Mouse (Mus musculus): ENCODE measurements around the gene Extl1. TPM values are rescaled to one million over a fixed set of nuclear protein-coding genes. Genes with fewer than 3 reads are reported as not detected.

The Extl1 gene
- polyA plus RNA-seq, 1 experiment from 2014 or later: 0.64 TPM

DNA sequence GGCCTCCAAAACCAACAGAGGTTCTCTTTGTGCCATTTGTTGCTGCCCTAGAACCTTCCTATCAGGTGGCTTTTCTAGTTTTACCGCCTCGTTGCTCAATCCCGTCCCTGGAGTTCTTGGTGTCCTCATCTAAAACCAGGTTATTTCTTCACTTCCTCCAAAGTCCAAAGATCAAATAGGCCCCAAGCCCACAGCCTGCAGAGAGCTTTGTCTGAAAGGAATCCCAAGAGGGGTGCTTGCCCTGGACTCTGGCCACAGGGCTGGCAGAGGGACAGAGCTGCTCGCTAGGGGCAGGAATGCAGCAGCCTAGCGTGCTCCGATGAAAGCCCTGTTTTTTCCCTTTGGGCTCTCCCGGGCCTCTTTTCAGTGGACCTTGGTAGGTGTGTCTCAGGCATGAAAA lies 13.5 kb upstream of the Extl1 start:
- Histone ChIP-seq H3K4me1 (ENCODE audit: control insufficient read depth, insufficient read depth, low read length) (peaks cover 17% of the 10 kb centered on the region), H3K36me3 (ENCODE audit: control insufficient read depth, insufficient read depth, low read length) (no peaks in the 10 kb centered on the region), H3K27ac (ENCODE audit: low read length) (peak overlapping the region; percentile 41; the same call in 1 of the 2 replicates), H3K4me3 (ENCODE audit: low read depth, low read length) (peak overlapping the region; percentile 56; the same call in 1 of the 2 replicates), H3K4me2 (replicated peaks; ENCODE audit: low read depth, low read length) (peak overlapping the region; percentile 86), H3K27me3 (ENCODE audit: control insufficient read depth, insufficient read depth, low read length) (no peaks in the 10 kb centered on the region), H3K9me3 (ENCODE audit: control insufficient read depth, low read depth, low read length) (no peaks in the 10 kb centered on the region), H3K9ac (replicated peaks; ENCODE audit: low read depth, low read length) (no peak overlapping the region)
- no peak for ATAC-seq (ENCODE audit: insufficient number of reproducible peaks, insufficient read depth, low FRiP score, low read depth)
- WGBS: 28% methylated on average over 7 of the region's 7 CpGs

GRCm38 (mm10) chr4:134395977-134396825 lies 12.6 kb upstream of the Extl1 start, which contains the start of gene Pafah2:
TSS of gene Pafah2 (plus strand) at chr4:134396320.
- WGBS: under 1% methylated on average over 31 of the region's 31 CpGs
- peaks cover 13% of the 10 kb centered on the region; the same call in 1 of the 2 replicates for H3K4me1 ChIP-seq (ENCODE audit: control insufficient read depth, insufficient read depth, low read length)
- peak within 1 kb of the TSS; percentile 52; the same call in 1 of the 2 replicates for H3K9ac ChIP-seq (replicated peaks; ENCODE audit: low read depth, low read length)
- no peaks in the 10 kb centered on the region for H3K36me3 ChIP-seq (ENCODE audit: control insufficient read depth, insufficient read depth, low read length)
- H3K9me3 ChIP-seq (ENCODE audit: control insufficient read depth, low read depth, low read length): no peaks in the 10 kb centered on the region
- H3K27me3 ChIP-seq (ENCODE audit: control insufficient read depth, insufficient read depth, low read length): no peaks in the 10 kb centered on the region
- H3K4me2 ChIP-seq (replicated peaks; ENCODE audit: low read depth, low read length): peak within 1 kb of the TSS; percentile 86
- H3K27ac ChIP-seq (ENCODE audit: low read length): peak within 1 kb of the TSS; percentile 78
- peak within 1 kb of the TSS; percentile 56 for H3K4me3 ChIP-seq (ENCODE audit: low read depth, low read length)
- ATAC-seq (ENCODE audit: insufficient number of reproducible peaks, insufficient read depth, low FRiP score, low read depth): peak; percentile 97

GRCm38 (mm10) chr4:134395142-134395541 lies 11.5 kb upstream of the Extl1 start:
- Histone ChIP-seq H3K4me1 (ENCODE audit: control insufficient read depth, insufficient read depth, low read length) (0 out of 2 replicates have a peak, but pooled peaks cover 6% of the 10 kb centered on the region), H3K27me3 (ENCODE audit: control insufficient read depth, insufficient read depth, low read length) (no peaks in the 10 kb centered on the region), H3K4me3 (ENCODE audit: low read depth, low read length) (no peak overlapping the region), H3K36me3 (ENCODE audit: control insufficient read depth, insufficient read depth, low read length) (no peaks in the 10 kb centered on the region), H3K9ac (replicated peaks; ENCODE audit: low read depth, low read length) (no peak overlapping the region), H3K27ac (ENCODE audit: low read length) (no peak overlapping the region), H3K4me2 (replicated peaks; ENCODE audit: low read depth, low read length) (no peak overlapping the region), H3K9me3 (ENCODE audit: control insufficient read depth, low read depth, low read length) (no peaks in the 10 kb centered on the region)
- no peak for ATAC-seq (ENCODE audit: insufficient number of reproducible peaks, insufficient read depth, low FRiP score, low read depth)
- 93% methylated on average over 7 of the region's 7 CpGs for WGBS

DNA sequence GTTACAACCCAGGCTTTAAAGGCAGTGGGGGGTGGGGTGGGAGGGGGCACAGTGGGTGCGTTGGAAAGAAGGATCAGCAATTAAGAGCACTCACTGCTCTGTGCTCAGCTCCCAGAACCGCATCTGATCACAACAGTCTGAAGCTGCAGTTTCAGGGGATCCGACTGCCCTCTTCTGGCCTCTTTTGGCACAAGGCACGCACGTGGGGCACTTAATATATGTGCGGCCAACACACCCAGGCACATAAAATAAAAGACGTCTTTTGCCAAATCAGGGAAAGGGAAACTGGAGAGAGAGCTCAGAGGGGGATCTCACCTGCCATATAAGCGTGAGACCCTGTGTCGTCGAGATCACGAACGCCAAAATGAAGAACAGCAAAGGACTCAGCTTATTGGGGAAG lies 9.4 kb upstream of the Extl1 start:
- Histone ChIP-seq H3K36me3 (ENCODE audit: control insufficient read depth, insufficient read depth, low read length) (no peaks in the 10 kb centered on the region), H3K27me3 (ENCODE audit: control insufficient read depth, insufficient read depth, low read length) (no peaks in the 10 kb centered on the region), H3K9me3 (ENCODE audit: control insufficient read depth, low read depth, low read length) (no peaks in the 10 kb centered on the region), H3K27ac (ENCODE audit: low read length) (no peak overlapping the region), H3K4me3 (ENCODE audit: low read depth, low read length) (no peak overlapping the region), H3K9ac (replicated peaks; ENCODE audit: low read depth, low read length) (no peak overlapping the region), H3K4me2 (replicated peaks; ENCODE audit: low read depth, low read length) (no peak overlapping the region), H3K4me1 (ENCODE audit: control insufficient read depth, insufficient read depth, low read length) (0 out of 2 replicates have a peak, but pooled peaks cover 6% of the 10 kb centered on the region)
- ATAC-seq (ENCODE audit: insufficient number of reproducible peaks, insufficient read depth, low FRiP score, low read depth): no peak
- 20% methylated on average over 12 of the region's 12 CpGs for WGBS

GRCm38 (mm10) chr4:134392595-134392994 lies 8.9 kb upstream of the Extl1 start:
- Histone ChIP-seq H3K4me2 (replicated peaks; ENCODE audit: low read depth, low read length) (no peak overlapping the region), H3K27me3 (ENCODE audit: control insufficient read depth, insufficient read depth, low read length) (no peaks in the 10 kb centered on the region), H3K4me3 (ENCODE audit: low read depth, low read length) (no peak overlapping the region), H3K36me3 (ENCODE audit: control insufficient read depth, insufficient read depth, low read length) (no peaks in the 10 kb centered on the region), H3K27ac (ENCODE audit: low read length) (no peak overlapping the region), H3K9me3 (ENCODE audit: control insufficient read depth, low read depth, low read length) (no peaks in the 10 kb centered on the region), H3K9ac (replicated peaks; ENCODE audit: low read depth, low read length) (no peak overlapping the region), H3K4me1 (ENCODE audit: control insufficient read depth, insufficient read depth, low read length) (0 out of 2 replicates have a peak, but pooled peaks cover 6% of the 10 kb centered on the region)
- no peak for ATAC-seq (ENCODE audit: insufficient number of reproducible peaks, insufficient read depth, low FRiP score, low read depth)
- 14% methylated on average over 8 of the region's 8 CpGs for WGBS

DNA sequence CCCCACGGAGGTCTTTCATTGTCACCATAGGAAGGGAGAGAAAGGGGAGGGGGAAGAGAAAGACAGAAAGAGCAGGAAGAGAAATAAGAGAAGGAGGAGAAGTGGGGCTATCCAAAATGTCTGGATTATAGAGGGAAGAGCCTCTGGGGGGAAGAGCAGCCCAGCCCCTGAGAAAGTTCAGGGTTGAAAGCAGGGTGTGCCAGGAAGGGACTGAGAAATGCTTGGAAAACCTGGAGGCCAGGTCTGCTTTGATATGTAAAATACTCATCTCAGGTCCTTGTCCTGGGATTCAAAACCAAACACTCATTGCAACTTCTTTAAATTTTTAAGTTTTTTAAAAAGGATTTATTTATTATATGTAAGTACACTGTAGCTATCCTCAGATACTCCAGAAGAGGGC lies 8.0 kb upstream of the Extl1 start:
- H3K4me3 ChIP-seq (ENCODE audit: low read depth, low read length): no peak overlapping the region
- no peak overlapping the region for H3K27ac ChIP-seq (ENCODE audit: low read length)
- 91% methylated on average over 1 of the region's 1 CpGs for WGBS
- H3K4me1 ChIP-seq (ENCODE audit: control insufficient read depth, insufficient read depth, low read length): 0 out of 2 replicates have a peak, but pooled peaks cover 3% of the 10 kb centered on the region
- no peaks in the 10 kb centered on the region for H3K36me3 ChIP-seq (ENCODE audit: control insufficient read depth, insufficient read depth, low read length)
- no peaks in the 10 kb centered on the region for H3K27me3 ChIP-seq (ENCODE audit: control insufficient read depth, insufficient read depth, low read length)
- no peaks in the 10 kb centered on the region for H3K9me3 ChIP-seq (ENCODE audit: control insufficient read depth, low read depth, low read length)
- no peak for ATAC-seq (ENCODE audit: insufficient number of reproducible peaks, insufficient read depth, low FRiP score, low read depth)
- no peak overlapping the region for H3K9ac ChIP-seq (replicated peaks; ENCODE audit: low read depth, low read length)
- H3K4me2 ChIP-seq (replicated peaks; ENCODE audit: low read depth, low read length): no peak overlapping the region

GRCm38 (mm10) chr4:134388397-134388796 lies 4.7 kb upstream of the Extl1 start:
- no peak for ATAC-seq (ENCODE audit: insufficient number of reproducible peaks, insufficient read depth, low FRiP score, low read depth)
- Histone ChIP-seq H3K27ac (ENCODE audit: low read length) (no peak overlapping the region), H3K4me3 (ENCODE audit: low read depth, low read length) (no peak overlapping the region), H3K4me1 (ENCODE audit: control insufficient read depth, insufficient read depth, low read length) (0 out of 2 replicates have a peak, but pooled peaks cover 3% of the 10 kb centered on the region), H3K4me2 (replicated peaks; ENCODE audit: low read depth, low read length) (no peak overlapping the region), H3K9ac (replicated peaks; ENCODE audit: low read depth, low read length) (no peak overlapping the region), H3K9me3 (ENCODE audit: control insufficient read depth, low read depth, low read length) (no peaks in the 10 kb centered on the region), H3K27me3 (ENCODE audit: control insufficient read depth, insufficient read depth, low read length) (no peaks in the 10 kb centered on the region), H3K36me3 (ENCODE audit: control insufficient read depth, insufficient read depth, low read length) (no peaks in the 10 kb centered on the region)
- 11% methylated on average over 5 of the region's 5 CpGs for WGBS

- H3K4me1 ChIP-seq (ENCODE audit: control insufficient read depth, insufficient read depth, low read length): no peaks in the 10 kb centered on the region
- H3K9me3 ChIP-seq (ENCODE audit: control insufficient read depth, low read depth, low read length): no peaks in the 10 kb centered on the region
- H3K36me3 ChIP-seq (ENCODE audit: control insufficient read depth, insufficient read depth, low read length): no peaks in the 10 kb centered on the region
- no peak overlapping the region for H3K4me2 ChIP-seq (replicated peaks; ENCODE audit: low read depth, low read length)
- H3K9ac ChIP-seq (replicated peaks; ENCODE audit: low read depth, low read length): no peak overlapping the region
- no peak overlapping the region for H3K4me3 ChIP-seq (ENCODE audit: low read depth, low read length)
- ATAC-seq (ENCODE audit: insufficient number of reproducible peaks, insufficient read depth, low FRiP score, low read depth): no peak
- H3K27me3 ChIP-seq (ENCODE audit: control insufficient read depth, insufficient read depth, low read length): no peaks in the 10 kb centered on the region
- WGBS: 69% methylated on average over 6 of the region's 6 CpGs
- no peak overlapping the region for H3K27ac ChIP-seq (ENCODE audit: low read length)
These were observed 3.6 kb upstream of the Extl1 start for GRCm38 (mm10) chr4:134387268-134387667.
